Mouse (Mus musculus): ENCODE data around the gene Hspa14. TPM values are rescaled to one million over a fixed set of nuclear protein-coding genes. Genes with fewer than 3 reads are reported as not detected.

The Hspa14 gene
- polyA plus RNA-seq (2015; fragmentation: Nextera tagmentation; extraction: Ambion mirVana): 93.7 and 96.5 TPM in 2 replicates

GRCm38 (mm10) chr2:3512552-3513454 is at the start of gene Hspa14, which contains the start of the genes Gm45902 and Cdnf:
Hspa14 (minus strand) TSS chr2:3512814.
Gm45902 (minus strand) TSS chr2:3512790.
Cdnf (plus strand) TSS chr2:3513030.
- no peaks in the 10 kb centered on the region for H3K27me3 ChIP-seq (replicated peaks)
- H3K4me1 ChIP-seq: 0 out of 2 replicates have a peak, but pooled peaks cover 7% of the 10 kb centered on the region
- under 1% methylated on average over 60 of the region's 60 CpGs for WGBS
- H3K9ac ChIP-seq: peak within 1 kb of the TSS; percentile 86
- H3K27ac ChIP-seq: peak within 1 kb of the TSS; percentile 79
- peak; percentile 100 for ATAC-seq (ENCODE audit: insufficient read depth, low FRiP score, low read depth)
- H3K4me2 ChIP-seq: peak within 1 kb of the TSS; percentile 84
- H3K36me3 ChIP-seq: peaks cover 16% of the 10 kb centered on the region
- H3K4me3 ChIP-seq (replicated peaks): peak within 1 kb of the TSS; percentile 82
- no peaks in the 10 kb centered on the region for H3K9me3 ChIP-seq

GRCm38 (mm10) chr2:3546588-3546987 is 34.0 kb upstream of the Hspa14 start:
- Histone ChIP-seq H3K27me3 (replicated peaks) (no peaks in the 10 kb centered on the region), H3K4me2 (no peak overlapping the region), H3K4me1 (peaks cover 6% of the 10 kb centered on the region), H3K9me3 (no peaks in the 10 kb centered on the region), H3K36me3 (no peaks in the 10 kb centered on the region), H3K9ac (no peak overlapping the region), H3K27ac (no peak overlapping the region), H3K4me3 (replicated peaks) (no peak overlapping the region)
- under 1% methylated on average over 4 of the region's 4 CpGs for WGBS
- no peak for ATAC-seq (ENCODE audit: insufficient read depth, low FRiP score, low read depth)

DNA sequence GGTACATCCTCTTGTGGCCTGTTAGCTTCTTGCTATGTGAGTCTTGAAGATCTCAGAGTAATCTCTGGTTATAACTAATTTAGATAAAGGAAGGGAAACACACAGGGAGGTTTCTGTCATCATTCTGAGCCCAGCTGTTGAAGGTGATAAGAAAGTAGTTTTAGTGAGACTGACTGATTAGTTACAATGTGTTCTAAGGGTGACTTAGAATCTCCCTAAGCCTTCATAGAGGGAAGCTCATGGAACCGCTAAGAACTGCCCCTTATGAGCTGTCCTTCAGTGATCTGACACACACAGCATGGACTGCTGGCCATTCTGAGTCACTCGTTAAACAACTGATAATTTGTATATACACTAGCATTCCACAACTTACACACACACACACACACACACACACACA is 33.4 kb upstream of the Hspa14 start:
- no peaks in the 10 kb centered on the region for H3K9me3 ChIP-seq
- no peak overlapping the region for H3K4me2 ChIP-seq
- H3K36me3 ChIP-seq: no peaks in the 10 kb centered on the region
- no peak for ATAC-seq (ENCODE audit: insufficient read depth, low FRiP score, low read depth)
- 48% methylated on average over 2 of the region's 2 CpGs for WGBS
- H3K27me3 ChIP-seq (replicated peaks): no peaks in the 10 kb centered on the region
- H3K4me3 ChIP-seq (replicated peaks): no peak overlapping the region
- no peak overlapping the region for H3K9ac ChIP-seq
- no peak overlapping the region for H3K27ac ChIP-seq
- peaks cover 7% of the 10 kb centered on the region for H3K4me1 ChIP-seq

DNA sequence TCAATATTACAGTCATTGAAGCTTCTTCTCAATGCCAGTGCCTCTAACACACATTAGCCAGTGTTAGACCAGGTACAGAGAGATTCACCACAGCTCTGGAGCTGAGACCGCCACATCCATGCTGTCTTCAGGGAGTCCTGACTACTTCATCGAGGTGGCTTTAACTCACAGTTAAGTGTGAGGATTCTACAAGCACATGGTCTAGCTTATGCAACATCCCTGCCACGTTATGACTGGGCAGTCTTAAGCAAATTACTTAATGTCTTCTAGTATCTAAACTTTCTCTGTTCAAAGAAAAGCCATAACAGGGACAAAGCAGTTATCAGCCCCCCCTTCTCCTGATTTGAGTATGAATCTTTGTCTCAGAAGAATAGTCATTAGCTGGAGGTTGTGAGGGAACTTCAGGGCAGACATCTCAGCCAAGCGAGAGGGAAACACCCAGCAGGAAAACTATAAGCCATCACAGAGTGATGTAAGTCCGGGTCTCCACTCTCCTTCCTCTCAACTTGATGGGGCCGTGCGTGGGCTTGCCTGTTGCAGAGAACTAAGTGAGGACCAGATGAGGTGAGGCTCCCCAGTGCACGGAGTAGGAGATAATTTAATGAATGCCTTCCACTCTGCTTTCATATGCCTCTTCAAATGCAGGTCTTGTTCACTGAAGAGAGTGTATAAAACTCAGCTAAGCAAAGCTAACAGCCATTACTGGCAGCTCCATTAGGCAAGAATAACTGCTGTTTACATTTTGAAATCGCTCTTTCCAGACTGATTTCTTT is 28.9 kb upstream of the Hspa14 start:
- 41% methylated on average over 9 of the region's 9 CpGs for WGBS
- H3K27ac ChIP-seq: peak overlapping the region; percentile 11; the same call in 1 of the 2 replicates
- no peak for ATAC-seq (ENCODE audit: insufficient read depth, low FRiP score, low read depth)

DNA sequence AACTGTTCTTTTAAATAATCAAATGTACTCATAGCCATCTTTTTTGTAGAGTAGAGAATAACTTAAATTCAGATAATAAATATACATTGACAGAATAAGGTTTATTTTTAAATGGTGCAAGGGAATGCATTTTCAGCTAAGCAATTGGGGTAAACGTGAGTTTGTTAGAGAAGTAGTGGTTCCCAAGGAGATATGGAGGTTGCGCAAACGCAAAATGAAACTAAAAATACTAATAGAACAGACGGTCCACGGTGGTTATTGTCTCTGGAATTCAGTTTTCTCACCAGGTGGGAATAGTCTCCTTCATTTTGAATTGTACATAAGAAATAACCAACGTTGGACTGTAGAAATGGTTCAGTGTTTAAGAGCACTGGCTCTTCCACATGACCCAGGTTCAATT is 13.7 kb upstream of the Hspa14 start:
- Histone ChIP-seq H3K4me3 (replicated peaks) (no peak overlapping the region), H3K36me3 (no peaks in the 10 kb centered on the region), H3K27ac (no peak overlapping the region), H3K27me3 (replicated peaks) (no peaks in the 10 kb centered on the region), H3K9me3 (no peaks in the 10 kb centered on the region), H3K9ac (no peak overlapping the region), H3K4me2 (no peak overlapping the region), H3K4me1 (no peaks in the 10 kb centered on the region)
- WGBS: 72% methylated on average over 6 of the region's 6 CpGs
- no peak for ATAC-seq (ENCODE audit: insufficient read depth, low FRiP score, low read depth)

More for the DNA sequence above, 28.9 kb upstream of the Hspa14 start:
- Histone ChIP-seq H3K9me3 (no peaks in the 10 kb centered on the region), H3K4me1 (peaks cover 7% of the 10 kb centered on the region), H3K36me3 (no peaks in the 10 kb centered on the region), H3K27me3 (replicated peaks) (no peaks in the 10 kb centered on the region), H3K4me2 (no peak overlapping the region), H3K4me3 (replicated peaks) (no peak overlapping the region), H3K9ac (no peak overlapping the region)

DNA sequence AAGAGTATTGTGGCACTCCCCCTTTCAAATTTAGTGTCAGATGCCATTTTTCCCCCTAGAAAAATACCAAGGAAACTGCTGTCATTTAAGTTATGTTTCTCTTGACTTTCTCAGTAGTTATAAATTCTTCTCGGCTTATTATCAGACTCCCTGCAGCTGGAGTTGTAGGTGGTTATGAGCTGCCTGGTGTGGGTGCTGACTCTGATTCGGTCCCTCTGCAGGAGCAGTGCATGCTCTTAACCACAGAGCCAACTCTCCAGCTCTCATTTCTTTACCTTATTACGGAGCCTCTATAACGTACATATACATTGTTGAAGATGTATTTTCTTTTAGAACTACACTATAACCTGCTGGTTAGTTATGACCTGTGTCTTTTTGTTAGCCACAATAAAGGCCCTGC is 9.9 kb upstream of the Hspa14 start:
- H3K36me3 ChIP-seq: no peaks in the 10 kb centered on the region
- no peak overlapping the region for H3K4me2 ChIP-seq
- H3K27ac ChIP-seq: no peak overlapping the region
- no peak overlapping the region for H3K9ac ChIP-seq
- 68% methylated on average over 4 of the region's 4 CpGs for WGBS
- H3K9me3 ChIP-seq: no peaks in the 10 kb centered on the region
- H3K27me3 ChIP-seq (replicated peaks): no peaks in the 10 kb centered on the region
- ATAC-seq (ENCODE audit: insufficient read depth, low FRiP score, low read depth): no peak
- no peaks in the 10 kb centered on the region for H3K4me1 ChIP-seq
- no peak overlapping the region for H3K4me3 ChIP-seq (replicated peaks)

DNA sequence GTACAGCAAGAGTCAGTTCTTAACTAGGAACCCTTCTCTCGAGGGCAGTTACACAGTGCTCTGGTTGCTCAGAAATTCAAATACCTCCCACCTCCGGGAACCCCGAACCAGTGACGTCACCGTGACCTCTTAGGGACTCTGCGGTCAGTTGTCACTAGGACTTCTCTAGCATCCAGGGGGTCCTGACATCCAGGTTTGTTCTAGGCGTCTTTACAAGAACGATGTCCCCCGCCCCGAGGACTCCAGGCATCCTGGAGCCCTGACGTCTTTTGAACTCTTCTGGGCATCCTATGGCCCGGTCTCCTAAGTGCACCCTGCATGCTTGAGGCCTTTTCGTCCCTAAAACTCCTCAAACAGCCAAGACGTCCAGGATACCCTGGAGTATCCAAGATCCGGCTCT is 538 bp downstream of the Hspa14 start:
- Histone ChIP-seq H3K4me1 (0 out of 2 replicates have a peak, but pooled peaks cover 7% of the 10 kb centered on the region), H3K9ac (peak overlapping the region; percentile 86), H3K27me3 (replicated peaks) (no peaks in the 10 kb centered on the region), H3K27ac (peak overlapping the region; percentile 79), H3K4me2 (peak overlapping the region; percentile 84), H3K9me3 (no peaks in the 10 kb centered on the region), H3K4me3 (replicated peaks) (peak overlapping the region; percentile 82), H3K36me3 (peaks cover 16% of the 10 kb centered on the region)
- ATAC-seq (ENCODE audit: insufficient read depth, low FRiP score, low read depth): 0 out of 2 replicates have a peak, but pooled peaks have one; percentile 0
- under 1% methylated on average over 15 of the region's 15 CpGs for WGBS

GRCm38 (mm10) chr2:3500886-3501285 is 11.7 kb downstream of the Hspa14 start:
- H3K4me3 ChIP-seq (replicated peaks): no peak overlapping the region
- H3K36me3 ChIP-seq: peaks cover 20% of the 10 kb centered on the region; the same call in 1 of the 2 replicates
- H3K4me1 ChIP-seq: no peaks in the 10 kb centered on the region
- no peak overlapping the region for H3K27ac ChIP-seq
- 94% methylated on average over 5 of the region's 5 CpGs for WGBS
- H3K9me3 ChIP-seq: no peaks in the 10 kb centered on the region
- no peaks in the 10 kb centered on the region for H3K27me3 ChIP-seq (replicated peaks)
- no peak for ATAC-seq (ENCODE audit: insufficient read depth, low FRiP score, low read depth)
- H3K4me2 ChIP-seq: no peak overlapping the region
- H3K9ac ChIP-seq: no peak overlapping the region

DNA sequence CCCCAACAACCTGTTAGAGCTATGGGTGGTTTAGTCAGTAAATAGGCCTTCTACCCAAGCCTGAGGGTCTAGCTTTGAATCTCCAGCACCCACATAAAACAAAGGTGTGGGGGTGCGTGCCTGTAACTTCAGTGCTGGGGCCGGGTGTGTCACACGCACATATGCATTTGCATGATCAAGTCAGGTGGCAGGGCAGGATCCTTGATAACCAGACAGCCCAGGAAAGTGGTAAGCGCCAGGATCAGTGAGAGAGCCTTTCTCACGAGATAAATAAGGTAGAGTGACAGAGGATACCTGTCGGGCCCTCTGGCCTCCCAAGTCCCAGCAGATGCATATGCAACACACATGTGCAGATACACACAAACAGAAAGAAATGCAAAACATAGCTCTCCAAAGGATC is 13.1 kb downstream of the Hspa14 start:
- Histone ChIP-seq H3K9ac (no peak overlapping the region), H3K27ac (no peak overlapping the region), H3K4me3 (replicated peaks) (no peak overlapping the region), H3K4me2 (no peak overlapping the region), H3K4me1 (no peaks in the 10 kb centered on the region), H3K9me3 (no peaks in the 10 kb centered on the region), H3K36me3 (peaks cover 26% of the 10 kb centered on the region; the same call in 1 of the 2 replicates), H3K27me3 (replicated peaks) (no peaks in the 10 kb centered on the region)
- ATAC-seq (ENCODE audit: insufficient read depth, low FRiP score, low read depth): no peak
- WGBS: 88% methylated on average over 6 of the region's 6 CpGs

GRCm38 (mm10) chr2:3493833-3494409 is 18.7 kb downstream of the Hspa14 start:
- Histone ChIP-seq H3K4me3 (replicated peaks) (no peak overlapping the region), H3K36me3 (peaks cover 35% of the 10 kb centered on the region), H3K27me3 (replicated peaks) (no peaks in the 10 kb centered on the region), H3K9me3 (no peaks in the 10 kb centered on the region), H3K27ac (no peak overlapping the region), H3K9ac (no peak overlapping the region), H3K4me2 (no peak overlapping the region), H3K4me1 (no peaks in the 10 kb centered on the region)
- WGBS: 85% methylated on average over 3 of the region's 3 CpGs
- no peak for ATAC-seq (ENCODE audit: insufficient read depth, low FRiP score, low read depth)

- Histone ChIP-seq H3K27me3 (replicated peaks) (no peaks in the 10 kb centered on the region), H3K27ac (no peak overlapping the region), H3K36me3 (peaks cover 17% of the 10 kb centered on the region), H3K4me3 (replicated peaks) (no peak overlapping the region), H3K9ac (no peak overlapping the region), H3K9me3 (no peaks in the 10 kb centered on the region), H3K4me1 (no peaks in the 10 kb centered on the region), H3K4me2 (no peak overlapping the region)
- ATAC-seq (ENCODE audit: insufficient read depth, low FRiP score, low read depth): no peak
- 85% methylated on average over 3 of the region's 3 CpGs for WGBS
These were observed 22.8 kb downstream of the Hspa14 start for GRCm38 (mm10) chr2:3489816-3490215.
